Mouse (Mus musculus) G1E-ER4 (cell line): ENCODE results near the gene Asz1. TPM values are rescaled to one million over a fixed set of nuclear protein-coding genes. Genes with fewer than 3 reads are reported as not detected.

ENCODE experiments used
- GATA1 ChIP-seq: IDR thresholded peaks from one replicate; pipeline ENCODE4 v1.8.0; 2012; ENCODE audit warnings: low read length, inconsistent platforms
- polyA plus RNA-seq: library from polyadenylated mRNA; stranded (reverse); fragments of >175 nt; gene quantifications from 2 replicates; pipeline ENCODE4 v1.2.3, GENCODE M21; 2012

Asz1 gene
- polyA plus RNA-seq = not detected in 2 replicates

GRCm38 (mm10) chr6:18108934-18109333 lies at the start of gene Asz1:
Gene Asz1, minus strand, starts transcription at chr6:18109061.
- no peak for TF ChIP-seq GATA1

- TF ChIP-seq GATA1 = no peak
These were observed 44.2 kb upstream of the Asz1 start for GRCm38 (mm10) chr6:18153031-18153430.

GRCm38 (mm10) chr6:18135246-18135645 lies 26.4 kb upstream of the Asz1 start:
- no peak for TF ChIP-seq GATA1

- TF ChIP-seq GATA1 = no peak
These were observed 19.2 kb upstream of the Asz1 start for GRCm38 (mm10) chr6:18128059-18128458.

- no peak for TF ChIP-seq GATA1
These were observed 18.5 kb upstream of the Asz1 start for GRCm38 (mm10) chr6:18127206-18127983.

- TF ChIP-seq GATA1 = no peak
These were observed 12.0 kb downstream of the Asz1 start for GRCm38 (mm10) chr6:18096861-18097260.

GRCm38 (mm10) chr6:18089098-18089497 lies 19.8 kb downstream of the Asz1 start:
- no peak for TF ChIP-seq GATA1

- no peak for TF ChIP-seq GATA1
These were observed 21.6 kb downstream of the Asz1 start for GRCm38 (mm10) chr6:18087160-18087804.

GRCm38 (mm10) chr6:18078615-18079014 lies 30.2 kb downstream of the Asz1 start:
- TF ChIP-seq GATA1 = no peak

- TF ChIP-seq GATA1 = no peak
These were observed 31.9 kb downstream of the Asz1 start for GRCm38 (mm10) chr6:18076986-18077385.

- TF ChIP-seq GATA1 = no peak
These were observed 32.3 kb downstream of the Asz1 start for GRCm38 (mm10) chr6:18076577-18076976.

GRCm38 (mm10) chr6:18057899-18058298 lies 51.0 kb downstream of the Asz1 start:
- TF ChIP-seq GATA1 = no peak

- no peak for TF ChIP-seq GATA1
These were observed 57.2 kb downstream of the Asz1 start for GRCm38 (mm10) chr6:18051702-18052101.

- no peak for TF ChIP-seq GATA1
These were observed 64.6 kb downstream of the Asz1 start for GRCm38 (mm10) chr6:18044299-18044698.

- no peak for TF ChIP-seq GATA1
These were observed 65.7 kb downstream of the Asz1 start for GRCm38 (mm10) chr6:18043172-18043571.

GRCm38 (mm10) chr6:18032271-18032670 lies 76.6 kb downstream of the Asz1 start:
- TF ChIP-seq GATA1 = no peak

GRCm38 (mm10) chr6:18031509-18032010 lies 77.3 kb downstream of the Asz1 start:
- no peak for TF ChIP-seq GATA1
